Mouse (Mus musculus) megakaryocyte, embryonic 14.5 days (primary cell): ENCODE results near the gene Vangl1. TPM values are rescaled to one million over a fixed set of nuclear protein-coding genes. Genes with fewer than 3 reads are reported as not detected.
"Not testable (repeated sequence)": the region's sequence is repeated elsewhere in the genome, so short reads cannot be mapped to it uniquely, and the experiment has no call there.

ENCODE experiments used
- H3K27me3 ChIP-seq: replicated peaks from 2 replicates; pipeline ENCODE3; 2012; ENCODE audit warnings: inconsistent platforms
- H3K36me3 ChIP-seq: replicated peaks from 2 replicates; pipeline ENCODE3; 2012; ENCODE audit warnings: low read length, inconsistent platforms, mixed read lengths
- H3K4me1 ChIP-seq: 2 replicates; pipeline ENCODE4 v1.6.1; 2012; ENCODE audit warnings: inconsistent platforms
- H3K4me3 ChIP-seq: replicated peaks from 2 replicates; pipeline ENCODE3; 2012; ENCODE audit warnings: moderate library complexity, mild to moderate bottlenecking, inconsistent platforms
- H3K9me3 ChIP-seq: 2 replicates; pipeline ENCODE4 v1.6.1; 2012; ENCODE audit warnings: inconsistent platforms
- FLI1 ChIP-seq: IDR thresholded peaks from 2 replicates; pipeline ENCODE4 v1.6.1; 2012; ENCODE audit warnings: low read length, inconsistent platforms, mixed read lengths
- GATA1 ChIP-seq: IDR thresholded peaks from 3 replicates; pipeline ENCODE4 v1.6.1; 2012; ENCODE audit warnings: mixed read lengths, low read length, inconsistent platforms, borderline replicate concordance
- polyA plus RNA-seq: library from polyadenylated mRNA; stranded (reverse); fragments of >175 nt; gene quantifications from 2 replicates; pipeline ENCODE4 v1.2.3, GENCODE M21; 2012; ENCODE audit warnings: low replicate concordance; ENCODE audit not compliant: insufficient read depth

Gene Vangl1
- polyA plus RNA-seq, 1 experiment: 1.0 TPM

GRCm38 (mm10) chr3:102176116-102176515 is 28.4 kb downstream of the Vangl1 start:
- Histone ChIP-seq H3K4me1 (no peaks in the 10 kb centered on the region), H3K9me3 (peaks cover 38% of the 10 kb centered on the region), H3K4me3 (no peak overlapping the region), H3K36me3 (no peaks in the 10 kb centered on the region), H3K27me3 (no peaks in the 10 kb centered on the region)
- no peak for TF ChIP-seq FLI1
- no peak for TF ChIP-seq GATA1

- Histone ChIP-seq H3K9me3 (peaks cover 36% of the 10 kb centered on the region), H3K36me3 (no peaks in the 10 kb centered on the region), H3K4me3 (no peak overlapping the region), H3K27me3 (no peaks in the 10 kb centered on the region), H3K4me1 (no peaks in the 10 kb centered on the region)
- TF ChIP-seq GATA1 (no peak), FLI1 (no peak)
These were observed 28.8 kb downstream of the Vangl1 start for GRCm38 (mm10) chr3:102175701-102176100.

GRCm38 (mm10) chr3:102174118-102174865 is 30.2 kb downstream of the Vangl1 start:
- H3K36me3 ChIP-seq: no peaks in the 10 kb centered on the region
- TF ChIP-seq FLI1 (no peak), GATA1 (no peak)
- H3K4me3 ChIP-seq: no peak overlapping the region
- no peaks in the 10 kb centered on the region for H3K27me3 ChIP-seq
- H3K4me1 ChIP-seq: no peaks in the 10 kb centered on the region
- H3K9me3 ChIP-seq: peaks cover 27% of the 10 kb centered on the region

- no peak overlapping the region for H3K4me3 ChIP-seq
- no peaks in the 10 kb centered on the region for H3K4me1 ChIP-seq
- peaks cover 9% of the 10 kb centered on the region; the same call in 1 of the 2 replicates for H3K9me3 ChIP-seq
- H3K36me3 ChIP-seq: no peaks in the 10 kb centered on the region
- no peaks in the 10 kb centered on the region for H3K27me3 ChIP-seq
- TF ChIP-seq GATA1 (no peak), FLI1 (no peak)
These were observed 35.1 kb downstream of the Vangl1 start for GRCm38 (mm10) chr3:102169197-102169905.

GRCm38 (mm10) chr3:102167555-102168210 is 36.8 kb downstream of the Vangl1 start:
- TF ChIP-seq FLI1 (no peak), GATA1 (no peak)
- Histone ChIP-seq H3K4me1 (no peaks in the 10 kb centered on the region), H3K27me3 (no peaks in the 10 kb centered on the region), H3K4me3 (no peak overlapping the region), H3K36me3 (no peaks in the 10 kb centered on the region), H3K9me3 (peaks cover 7% of the 10 kb centered on the region; the same call in 1 of the 2 replicates)

GRCm38 (mm10) chr3:102166794-102167193 is 37.7 kb downstream of the Vangl1 start:
- Histone ChIP-seq H3K4me1 (no peaks in the 10 kb centered on the region), H3K27me3 (no peaks in the 10 kb centered on the region), H3K36me3 (no peaks in the 10 kb centered on the region), H3K4me3 (no peak overlapping the region), H3K9me3 (peaks cover 7% of the 10 kb centered on the region; the same call in 1 of the 2 replicates)
- TF ChIP-seq FLI1 (no peak), GATA1 (no peak)

- Histone ChIP-seq H3K27me3 (no peaks in the 10 kb centered on the region), H3K4me3 (no peak overlapping the region), H3K4me1 (no peaks in the 10 kb centered on the region), H3K9me3 (peaks cover 7% of the 10 kb centered on the region; the same call in 1 of the 2 replicates), H3K36me3 (no peaks in the 10 kb centered on the region)
- TF ChIP-seq GATA1 (no peak), FLI1 (no peak)
These were observed 38.2 kb downstream of the Vangl1 start for GRCm38 (mm10) chr3:102166287-102166620.

GRCm38 (mm10) chr3:102165536-102166286 is 38.8 kb downstream of the Vangl1 start:
- Histone ChIP-seq H3K36me3 (no peaks in the 10 kb centered on the region), H3K4me1 (no peaks in the 10 kb centered on the region), H3K9me3 (peaks cover 8% of the 10 kb centered on the region), H3K4me3 (no peak overlapping the region), H3K27me3 (no peaks in the 10 kb centered on the region)
- TF ChIP-seq FLI1: no peak
- no peak for TF ChIP-seq GATA1

GRCm38 (mm10) chr3:102164911-102165310 is 39.6 kb downstream of the Vangl1 start:
- Histone ChIP-seq H3K36me3 (no peaks in the 10 kb centered on the region), H3K9me3 (peaks cover 9% of the 10 kb centered on the region), H3K27me3 (no peaks in the 10 kb centered on the region), H3K4me1 (no peaks in the 10 kb centered on the region), H3K4me3 (no peak overlapping the region)
- no peak for TF ChIP-seq FLI1
- TF ChIP-seq GATA1: no peak

GRCm38 (mm10) chr3:102163861-102164260 is 40.6 kb downstream of the Vangl1 start:
- H3K36me3 ChIP-seq, H3K27me3 ChIP-seq, H3K4me1 ChIP-seq, H3K4me3 ChIP-seq: not testable (repeated sequence)
- peaks cover 12% of the 10 kb centered on the region for H3K9me3 ChIP-seq
